Mouse (Mus musculus) liver, embryonic 15.5 days (tissue): ENCODE data around the gene Fam173b. TPM values are rescaled to one million over a fixed set of nuclear protein-coding genes. Genes with fewer than 3 reads are reported as not detected.

ENCODE experiments used
- ATAC-seq: fragments of 200-750 bp; cut with Nextera tagmentation; 2 replicates; pipeline ENCODE4 v1.8.0; 2017; ENCODE audit warnings: moderate number of reproducible peaks, mild to moderate bottlenecking, moderate library complexity; ENCODE audit not compliant: insufficient read depth
- H3K27ac ChIP-seq: fragments of 300-500 bp; sonication (generic); replicated peaks from 2 replicates; pipeline ENCODE4 v1.5.1; 2015; ENCODE audit warnings: mild to moderate bottlenecking, inconsistent platforms
- H3K27me3 ChIP-seq: fragments of 300-500 bp; sonication (generic); 2 replicates; pipeline ENCODE4 v1.6.1; 2015; ENCODE audit warnings: mild to moderate bottlenecking, inconsistent platforms
- H3K36me3 ChIP-seq: fragments of 300-500 bp; sonication (generic); replicated peaks from 2 replicates; pipeline ENCODE4 v1.6.1; 2015; ENCODE audit warnings: moderate library complexity, mild to moderate bottlenecking, inconsistent platforms
- H3K4me1 ChIP-seq: fragments of 300-500 bp; sonication (generic); replicated peaks from 2 replicates; pipeline ENCODE4 v1.6.1; 2015; ENCODE audit warnings: inconsistent platforms
- H3K4me2 ChIP-seq: fragments of 300-500 bp; sonication (generic); 2 replicates; pipeline ENCODE4 v1.6.1; 2015; ENCODE audit warnings: moderate library complexity, mild to moderate bottlenecking, inconsistent platforms
- H3K4me3 ChIP-seq: fragments of 300-500 bp; sonication (generic); replicated peaks from 2 replicates; pipeline ENCODE4 v1.5.1; 2015; ENCODE audit warnings: mild to moderate bottlenecking, inconsistent platforms
- H3K9ac ChIP-seq: fragments of 300-500 bp; sonication (generic); 2 replicates; pipeline ENCODE4 v1.6.1; 2015; ENCODE audit warnings: moderate library complexity, mild to moderate bottlenecking, inconsistent platforms
- H3K9me3 ChIP-seq: fragments of 300-500 bp; sonication (generic); replicated peaks from 2 replicates; pipeline ENCODE4 v1.6.1; 2016; ENCODE audit warnings: inconsistent platforms
- WGBS: fragments of 180-500 bp; shearing (Covaris S2); methylation state at CpG from one replicate; pipeline ENCODE4 v1.1.7; 2015; ENCODE audit warnings: mixed read lengths; ENCODE audit not compliant: insufficient replicate concordance; 5-methylcytosine and 5-hydroxymethylcytosine counted together
- polyA plus RNA-seq: library from polyadenylated mRNA; unstranded; fragments of >200 nt; fragmentation: Nextera tagmentation; extraction: Ambion mirVana; gene quantifications from 2 replicates; pipeline ENCODE4 v1.2.1, GENCODE M21; 2015

The Fam173b gene
- 8.3 and 8.6 TPM in 2 replicates for polyA plus RNA-seq

DNA sequence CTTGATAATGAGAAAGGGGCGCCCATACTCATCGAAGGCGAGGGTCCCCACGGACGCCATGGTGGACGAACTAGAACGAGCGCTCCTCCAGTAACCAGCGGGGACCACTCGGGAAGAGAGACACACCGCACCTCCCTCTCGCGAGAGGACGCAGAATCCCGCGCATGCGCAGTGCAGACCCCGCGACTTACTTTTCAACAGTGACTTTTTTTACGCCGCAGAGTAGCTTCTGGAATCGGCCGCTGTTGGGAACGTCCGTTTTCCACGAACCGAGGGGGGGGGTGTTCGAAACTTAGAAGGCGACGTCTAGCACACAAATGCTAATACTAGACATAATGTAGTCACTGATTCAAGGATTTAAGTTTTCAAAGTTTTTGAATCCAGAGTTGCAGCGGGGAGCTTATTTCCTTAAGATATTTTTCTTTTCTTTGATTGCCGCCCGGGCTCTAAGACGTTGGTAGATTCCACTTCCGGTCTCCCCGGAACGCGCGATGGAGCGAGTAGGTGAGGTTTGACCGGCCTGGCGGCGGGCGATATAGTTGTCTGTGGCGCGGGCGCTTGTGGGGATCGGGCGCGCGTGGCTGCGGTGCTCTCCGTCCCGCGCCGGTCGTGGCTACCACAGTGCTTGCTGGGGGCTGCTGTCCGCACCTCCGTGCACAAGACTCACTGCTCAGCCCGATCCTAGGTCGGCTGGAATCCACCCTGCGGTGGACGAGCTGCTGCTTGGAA is at the start of gene Fam173b, which contains the start of gene Cct5:
Gene Fam173b, plus strand, starts transcription at position 207 of the 729 bp plus-strand sequence.
Gene Cct5, minus strand, starts transcription at position 159 of the 729 bp plus-strand sequence.
- H3K27me3 ChIP-seq, result no peaks in the 10 kb centered on the region
- H3K27ac ChIP-seq, result peak within 1 kb of the TSS; percentile 85
- peak within 1 kb of the TSS; percentile 67 for H3K4me3 ChIP-seq
- peak within 1 kb of the TSS; percentile 85 for H3K9ac ChIP-seq
- WGBS, result under 1% methylated on average over 63 of the region's 63 CpGs
- no peaks in the 10 kb centered on the region for H3K9me3 ChIP-seq
- peak within 1 kb of the TSS; percentile 79 for H3K4me2 ChIP-seq
- H3K36me3 ChIP-seq, result peaks cover 19% of the 10 kb centered on the region
- peaks cover 32% of the 10 kb centered on the region for H3K4me1 ChIP-seq
- ATAC-seq, result peak; percentile 87

DNA sequence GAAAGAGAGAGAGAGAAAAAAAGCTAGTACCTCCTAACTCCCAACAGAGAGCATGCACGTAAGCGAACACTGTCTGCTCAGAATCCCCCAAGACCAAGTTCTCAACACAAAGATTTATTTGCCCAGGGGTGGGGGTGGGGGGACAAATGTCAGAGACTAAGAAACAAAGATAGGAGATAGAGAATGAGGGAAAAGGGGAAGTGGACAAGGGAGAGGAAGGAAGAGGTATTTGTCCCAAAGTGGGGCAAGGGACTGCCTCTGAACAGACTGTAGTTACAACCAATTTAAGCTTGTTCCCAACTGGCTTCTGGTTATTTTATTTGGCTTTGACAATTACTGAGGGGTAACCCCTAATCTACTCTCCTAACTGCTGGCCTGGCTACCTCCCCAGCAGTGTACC is 46.8 kb upstream of the Fam173b start:
- no peaks in the 10 kb centered on the region for H3K9me3 ChIP-seq
- no peak overlapping the region for H3K9ac ChIP-seq
- H3K4me2 ChIP-seq, result no peak overlapping the region
- H3K4me1 ChIP-seq, result 0 out of 2 replicates have a peak, but pooled peaks cover 5% of the 10 kb centered on the region
- no peaks in the 10 kb centered on the region for H3K36me3 ChIP-seq
- H3K27me3 ChIP-seq, result no peaks in the 10 kb centered on the region
- no peak overlapping the region for H3K27ac ChIP-seq
- ATAC-seq, result no peak
- 59% methylated on average over 2 of the region's 2 CpGs for WGBS
- H3K4me3 ChIP-seq, result no peak overlapping the region

DNA sequence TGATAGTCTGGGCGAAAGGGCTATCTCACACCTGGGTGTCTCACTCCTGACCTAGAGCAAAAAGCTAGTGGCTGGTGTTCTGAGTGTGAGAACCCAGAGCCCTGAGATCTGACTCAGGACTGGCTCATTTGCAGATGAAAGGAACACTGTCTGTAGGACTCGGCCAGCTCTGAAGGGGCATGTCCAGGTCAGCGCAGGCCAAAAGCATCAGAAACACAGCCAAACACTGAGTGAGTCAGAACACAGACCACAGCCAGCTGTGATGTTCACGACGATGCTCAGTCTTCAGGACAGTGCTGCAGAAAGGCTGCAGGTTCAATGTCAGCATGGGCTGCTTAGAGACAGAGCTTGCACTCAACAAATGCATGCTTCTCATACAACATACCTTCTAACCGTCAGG is 40.3 kb upstream of the Fam173b start:
- Histone ChIP-seq H3K4me2 (no peak overlapping the region), H3K9me3 (no peaks in the 10 kb centered on the region), H3K4me3 (no peak overlapping the region), H3K4me1 (peaks cover 13% of the 10 kb centered on the region), H3K36me3 (no peaks in the 10 kb centered on the region), H3K27me3 (no peaks in the 10 kb centered on the region), H3K9ac (no peak overlapping the region), H3K27ac (no peak overlapping the region)
- ATAC-seq, result no peak
- WGBS, result 81% methylated on average over 6 of the region's 6 CpGs

DNA sequence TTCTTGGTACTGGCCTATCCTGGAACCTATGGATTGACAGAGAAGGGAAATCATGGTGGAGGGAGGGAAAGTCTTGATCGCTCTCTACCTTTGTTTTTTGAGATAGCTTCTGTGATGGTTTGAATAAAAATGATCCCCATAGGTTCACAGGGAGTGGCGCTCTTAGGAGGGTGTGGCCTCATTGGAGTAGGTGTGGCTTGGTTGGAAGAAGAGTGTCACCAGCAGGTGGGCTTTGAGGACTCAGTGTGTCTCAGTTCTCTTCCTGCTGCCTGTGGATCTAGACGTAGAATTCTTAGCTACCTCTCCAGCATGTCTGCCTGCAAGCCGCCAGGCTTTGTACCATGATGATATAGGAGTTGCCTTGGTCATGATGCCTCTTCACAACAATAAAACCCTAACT is 39.7 kb upstream of the Fam173b start:
- 86% methylated on average over 4 of the region's 4 CpGs for WGBS
- peaks cover 13% of the 10 kb centered on the region for H3K4me1 ChIP-seq

DNA sequence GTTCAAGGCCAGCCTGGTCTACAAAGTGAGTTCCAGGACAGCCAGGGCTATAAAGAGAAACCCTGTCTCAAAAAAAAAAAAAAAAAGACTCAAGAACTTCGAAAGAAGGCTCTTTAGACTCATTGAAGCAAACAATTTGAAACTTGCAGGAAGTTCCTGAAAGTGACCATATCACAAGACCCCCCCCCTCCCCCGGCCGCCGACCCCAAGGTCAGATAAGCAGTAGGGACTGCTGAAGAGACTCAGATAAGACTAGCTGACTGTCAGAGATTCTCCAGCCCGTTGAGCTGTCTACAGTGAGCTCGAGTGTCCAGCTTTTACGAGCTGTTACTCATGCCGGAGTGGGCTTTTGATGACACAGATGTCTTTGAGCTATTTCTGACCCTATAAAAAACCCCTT is 38.8 kb upstream of the Fam173b start:
- Histone ChIP-seq H3K4me3 (no peak overlapping the region), H3K36me3 (no peaks in the 10 kb centered on the region), H3K27ac (no peak overlapping the region), H3K9ac (no peak overlapping the region), H3K4me1 (peaks cover 20% of the 10 kb centered on the region), H3K27me3 (no peaks in the 10 kb centered on the region), H3K4me2 (no peak overlapping the region), H3K9me3 (no peaks in the 10 kb centered on the region)
- WGBS, result 26% methylated on average over 8 of the region's 8 CpGs
- no peak for ATAC-seq

More for the DNA sequence above, 39.7 kb upstream of the Fam173b start:
- H3K4me2 ChIP-seq, result no peak overlapping the region
- H3K9ac ChIP-seq, result no peak overlapping the region
- no peak overlapping the region for H3K27ac ChIP-seq
- H3K4me3 ChIP-seq, result no peak overlapping the region
- no peaks in the 10 kb centered on the region for H3K36me3 ChIP-seq
- no peaks in the 10 kb centered on the region for H3K27me3 ChIP-seq
- no peak for ATAC-seq
- no peaks in the 10 kb centered on the region for H3K9me3 ChIP-seq

DNA sequence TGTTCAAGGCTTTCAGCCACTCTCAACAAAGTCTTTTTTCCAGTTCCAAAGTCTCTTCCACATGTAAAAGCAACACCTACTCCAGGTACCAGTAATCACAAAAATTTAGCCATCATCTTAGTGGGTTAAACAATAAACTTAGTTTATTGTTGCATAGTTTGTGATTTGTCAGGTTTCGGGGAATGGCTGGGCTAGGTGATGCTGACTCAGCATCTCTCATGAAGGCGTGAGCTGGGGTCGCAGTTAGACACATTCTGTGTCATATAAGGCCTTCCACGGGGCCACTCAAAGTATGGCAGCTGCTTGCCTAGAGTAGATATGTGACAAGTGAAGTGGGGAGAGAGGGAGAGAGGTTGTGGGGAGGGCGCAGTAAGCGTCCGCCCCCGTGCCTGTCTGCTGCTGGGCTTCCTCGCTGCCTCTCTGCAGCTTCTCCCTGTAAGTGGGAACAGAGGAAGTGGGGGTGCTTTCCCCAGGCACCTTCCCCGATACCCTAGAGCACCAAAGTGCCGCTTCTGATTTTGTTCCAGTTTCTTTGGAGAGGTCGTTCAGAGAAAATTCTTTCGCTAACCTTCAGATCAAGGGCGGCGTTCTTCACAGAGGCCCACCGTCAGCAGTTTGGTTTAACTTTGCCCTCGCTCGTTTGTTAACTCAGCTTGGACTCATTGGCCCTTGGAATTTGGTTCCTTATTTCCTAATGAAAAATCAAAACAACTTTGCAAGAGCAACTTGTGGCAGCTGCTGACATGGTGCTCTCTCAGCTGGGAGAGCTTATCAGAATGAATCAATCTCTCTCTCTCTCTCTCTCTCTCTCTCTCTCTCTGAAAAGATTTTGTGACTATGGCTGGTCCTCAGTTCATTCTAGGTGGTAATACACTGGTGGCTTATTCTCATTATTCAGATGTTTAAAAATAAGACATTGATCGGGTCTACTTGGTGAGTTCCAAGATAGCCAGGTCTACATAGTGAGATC is 37.8 kb upstream of the Fam173b start:
- Histone ChIP-seq H3K36me3 (no peaks in the 10 kb centered on the region), H3K4me3 (no peak overlapping the region), H3K4me2 (peak overlapping the region; percentile 32), H3K27me3 (no peaks in the 10 kb centered on the region), H3K9me3 (no peaks in the 10 kb centered on the region), H3K27ac (no peak overlapping the region), H3K9ac (no peak overlapping the region), H3K4me1 (peaks cover 25% of the 10 kb centered on the region)
- no peak for ATAC-seq
- 59% methylated on average over 19 of the region's 19 CpGs for WGBS

DNA sequence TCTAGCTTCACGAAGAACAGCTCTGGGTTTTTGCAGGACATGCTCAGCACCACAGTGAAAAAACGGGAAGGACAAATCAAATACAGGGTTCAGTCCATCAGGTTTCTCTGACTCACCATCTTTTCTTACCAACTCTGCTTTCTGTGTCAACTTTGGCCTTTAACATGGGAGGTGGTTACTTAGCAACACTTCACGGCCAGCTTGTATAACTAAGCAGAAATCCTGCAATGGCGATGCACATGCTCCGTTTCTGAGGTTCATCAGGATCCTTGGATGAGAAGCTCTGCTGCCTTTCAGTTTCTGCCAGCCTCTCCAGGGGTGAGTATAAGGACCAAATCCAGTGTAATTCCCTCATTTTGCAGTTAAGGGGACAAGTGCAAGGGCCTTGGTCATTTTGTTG is 36.5 kb upstream of the Fam173b start, which contains the start of gene Cmbl:
Gene Cmbl, plus strand, starts transcription at position 206 of the 400 bp plus-strand sequence.
- H3K9ac ChIP-seq, result no peak within 1 kb of the TSS
- no peak for ATAC-seq
- no peak within 1 kb of the TSS; the same call in 1 of the 2 replicates for H3K4me2 ChIP-seq

DNA sequence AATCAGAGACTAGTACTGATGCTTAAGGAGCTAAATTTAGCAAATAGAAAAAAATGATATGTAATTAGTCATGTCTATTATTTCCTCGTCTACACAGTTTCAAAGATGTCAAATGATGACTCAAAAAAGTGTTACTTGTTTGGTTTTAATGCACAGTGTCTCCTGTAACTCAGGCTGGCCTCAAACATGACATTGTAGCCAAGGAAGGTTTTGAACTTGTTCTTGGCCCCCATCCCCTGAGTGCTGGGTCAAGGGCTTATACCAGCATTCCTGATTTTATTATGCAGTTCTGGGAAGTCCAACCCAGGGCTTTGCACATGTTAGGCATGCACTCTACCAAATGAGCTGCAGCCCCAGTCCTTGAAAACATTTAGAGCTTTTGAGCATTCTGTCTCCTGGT is 35.9 kb upstream of the Fam173b start:
- Histone ChIP-seq H3K9ac (no peak overlapping the region), H3K9me3 (no peaks in the 10 kb centered on the region), H3K4me2 (no peak overlapping the region), H3K27me3 (no peaks in the 10 kb centered on the region), H3K36me3 (no peaks in the 10 kb centered on the region), H3K4me1 (peaks cover 38% of the 10 kb centered on the region), H3K27ac (no peak overlapping the region), H3K4me3 (no peak overlapping the region)
- WGBS, result 37% methylated on average over 1 of the region's 1 CpGs
- ATAC-seq, result no peak

More for the DNA sequence above, 36.5 kb upstream of the Fam173b start, which contains the start of gene Cmbl:
- Histone ChIP-seq H3K4me1 (peaks cover 32% of the 10 kb centered on the region), H3K9me3 (no peaks in the 10 kb centered on the region), H3K27me3 (no peaks in the 10 kb centered on the region), H3K4me3 (no peak within 1 kb of the TSS), H3K36me3 (no peaks in the 10 kb centered on the region), H3K27ac (no peak within 1 kb of the TSS)
- WGBS, result 64% methylated on average over 5 of the region's 5 CpGs

DNA sequence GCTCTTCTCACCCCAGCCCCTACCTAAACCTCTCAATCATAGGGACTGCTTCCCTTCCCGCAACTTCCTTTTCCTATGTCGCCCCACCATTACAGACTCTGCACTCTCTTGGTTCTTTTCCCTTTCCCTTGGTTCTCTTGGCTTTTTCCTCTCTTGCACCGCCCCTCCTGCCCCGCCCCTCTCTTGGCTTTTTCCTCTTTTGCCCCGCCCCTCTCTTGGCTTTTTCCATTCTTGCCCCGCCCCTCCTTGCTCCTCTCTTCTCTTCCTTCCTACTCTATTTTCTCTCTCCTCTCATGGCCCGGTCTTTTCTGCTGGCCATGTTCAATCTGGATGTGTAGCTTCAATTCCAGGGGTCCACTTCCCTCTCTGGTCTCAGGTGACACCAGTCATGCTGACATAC is 34.2 kb upstream of the Fam173b start:
- Histone ChIP-seq H3K36me3 (no peaks in the 10 kb centered on the region), H3K4me1 (peaks cover 52% of the 10 kb centered on the region), H3K4me3 (no peak overlapping the region), H3K4me2 (no peak overlapping the region), H3K27me3 (no peaks in the 10 kb centered on the region), H3K9ac (no peak overlapping the region), H3K27ac (no peak overlapping the region), H3K9me3 (no peaks in the 10 kb centered on the region)
- no peak for ATAC-seq
- 47% methylated on average over 7 of the region's 7 CpGs for WGBS

DNA sequence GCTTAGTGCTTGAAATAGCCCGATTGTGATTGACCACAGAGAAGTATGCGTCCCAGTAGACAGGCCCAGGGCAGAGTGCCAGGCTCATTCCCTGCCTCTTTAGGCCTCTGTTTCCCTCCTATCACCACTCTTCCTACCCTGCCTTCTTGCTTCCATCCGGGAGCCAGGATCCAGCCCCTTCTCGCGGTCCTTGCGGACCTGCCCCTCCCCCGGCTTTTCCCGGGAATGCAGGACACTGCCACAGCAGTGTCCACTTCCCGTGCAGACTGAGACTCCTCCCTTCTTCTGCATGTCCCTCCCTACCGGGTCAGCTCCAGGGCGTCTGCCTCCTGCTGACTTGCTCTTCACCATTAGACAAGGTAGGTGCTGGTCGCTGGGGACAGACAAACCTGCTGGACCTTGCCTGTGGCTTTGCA is 33.1 kb upstream of the Fam173b start:
- H3K9ac ChIP-seq, result no peak overlapping the region
- H3K36me3 ChIP-seq, result no peaks in the 10 kb centered on the region
- peak overlapping the region; percentile 20; the same call in 1 of the 2 replicates for H3K4me3 ChIP-seq
- no peaks in the 10 kb centered on the region for H3K27me3 ChIP-seq
- ATAC-seq, result peak; percentile 41; the same call in 1 of the 2 replicates
- H3K4me2 ChIP-seq, result peak overlapping the region; percentile 43
- no peak overlapping the region for H3K27ac ChIP-seq
- WGBS, result 56% methylated on average over 12 of the region's 12 CpGs
- peaks cover 56% of the 10 kb centered on the region for H3K4me1 ChIP-seq
- H3K9me3 ChIP-seq, result no peaks in the 10 kb centered on the region
